Mouse (Mus musculus) cerebellum, adult 2 months (tissue): ENCODE data around the gene Olfr551.

Source experiments
- CTCF ChIP-seq: fragments of 200-500 bp; IDR thresholded peaks from 2 replicates; pipeline ENCODE4 v1.5.1; 2011; ENCODE audit warnings: low read depth, mild to moderate bottlenecking, control low read depth, low read length, moderate library complexity, borderline replicate concordance; ENCODE audit not compliant: insufficient read depth
- POLR2A ChIP-seq: fragments of 200-500 bp; IDR thresholded peaks from 2 replicates; pipeline ENCODE4 v1.6.1; 2011; ENCODE audit warnings: low read length, control low read depth, borderline replicate concordance; ENCODE audit not compliant: insufficient read depth

GRCm38 (mm10) chr7:102597378-102598031, 5.8 kb upstream of the Olfr551 start, which contains the start of gene Olfr552:
- no peak for TF ChIP-seq POLR2A
- TF ChIP-seq CTCF, result no peak
